ENCODE assay signal across 9 mouse cellular contexts in genomic region chr14:54429332-54430093, GRCm38 (mm10). TPM values are rescaled to one million over a fixed set of nuclear protein-coding genes. Genes with fewer than 3 reads are reported as not detected.
DNase-seq lines count a peak whose midpoint lies in the region; ATAC-seq and TF ChIP-seq lines count a peak whose summit lies in the region.
"Had no signal": no experiment of that assay in that cellular context is flagged by ENCODE, and none has a peak within 500 bp of the region (broad histone marks: within the 10 kb centered on the region; RNA-seq: fewer than 3 reads in every experiment).

No protein-coding gene starts in this region.

- peak overlapping the region; percentile 90; the same call in 1 of the 2 replicates for H3K4me3 ChIP-seq in heart, embryonic 10.5 days
- H3K4me3 ChIP-seq in liver, embryonic 13.5 days (replicated peaks) = no peak overlapping the region
- H3K4me3 ChIP-seq in stomach, postnatal 0 days (ENCODE audit: low read depth, low read length) = no peak overlapping the region

- no peak overlapping the region for H3K4me2 ChIP-seq in liver, embryonic 13.5 days
- H3K4me2 ChIP-seq in stomach, postnatal 0 days (replicated peaks; ENCODE audit: low read depth) = no peak overlapping the region; the same call in 1 of the 2 replicates

- H3K36me3 ChIP-seq in heart, embryonic 10.5 days = peaks cover 14% of the 10 kb centered on the region; the same call in 1 of the 2 replicates
- H3K36me3 ChIP-seq in liver, embryonic 13.5 days = peaks cover 20% of the 10 kb centered on the region
- H3K36me3 ChIP-seq in stomach, postnatal 0 days (ENCODE audit: control insufficient read depth, insufficient read depth, low read length) = no peaks in the 10 kb centered on the region

- no peaks in the 10 kb centered on the region for H3K27me3 ChIP-seq in heart, embryonic 10.5 days (ENCODE audit: insufficient read depth, poor library complexity, severe bottlenecking)
- peaks cover 54% of the 10 kb centered on the region for H3K27me3 ChIP-seq in liver, embryonic 13.5 days
- no peaks in the 10 kb centered on the region for H3K27me3 ChIP-seq in stomach, postnatal 0 days (ENCODE audit: control insufficient read depth, insufficient read depth, low read length)

- H3K27ac ChIP-seq in heart, embryonic 10.5 days = peak overlapping the region; percentile 100
- H3K27ac ChIP-seq in liver, embryonic 13.5 days = peak overlapping the region; percentile 80
- peak overlapping the region; percentile 98 for H3K27ac ChIP-seq in stomach, postnatal 0 days (replicated peaks)
- H3K27ac ChIP-seq: macrophage had no signal

- H3K9ac ChIP-seq in liver, embryonic 13.5 days = no peak overlapping the region
- H3K9ac ChIP-seq in stomach, postnatal 0 days (ENCODE audit: low read length) = no peak overlapping the region

- TF ChIP-seq CTCF in stomach, postnatal 0 days (IDR thresholded peaks at IDR 0.05; ENCODE audit: low read depth) = no peak

- no peak for ATAC-seq in liver, embryonic 13.5 days (ENCODE audit: low read depth)
- ATAC-seq in stomach, postnatal 0 days (ENCODE audit: low FRiP score, low TSS enrichment) = no peak

- DNase-seq in heart, embryonic 10.5 days (ENCODE audit: low spot score) = no peak
- no peak for DNase-seq in heart, adult 9 months (ENCODE audit: low spot score in 2 of 2)
- peak; percentile 56 for DNase-seq in thymus, postnatal 14 days
- no peak for DNase-seq in thymus, postnatal 25 days
- no peak for DNase-seq in liver, embryonic 13.5 days
- DNase-seq in stomach, postnatal 0 days (ENCODE audit: low spot score) = peak; percentile 38
- DNase-seq in gastrocnemius, adult 8-10 months (ENCODE audit: low spot score in 2 of 2) = no peak
- no peak for DNase-seq in spleen, postnatal 10 days (ENCODE audit: low spot score in 2 of 2)

- TF ChIP-seq EP300 in stomach, postnatal 0 days (optimal IDR thresholded peaks at IDR 0.05) = no peak

- WGBS in heart, embryonic 10.5 days = 51% methylated on average over 7 of the region's 7 CpGs
- 62% methylated on average over 7 of the region's 7 CpGs for WGBS in liver, embryonic 13.5 days (ENCODE audit: insufficient replicate concordance)
- 32% methylated on average over 7 of the region's 7 CpGs for WGBS in stomach, postnatal 0 days

- H3K4me1 ChIP-seq in heart, embryonic 10.5 days = peaks cover 50% of the 10 kb centered on the region
- H3K4me1 ChIP-seq in liver, embryonic 13.5 days (replicated peaks) = peaks cover 93% of the 10 kb centered on the region
- H3K4me1 ChIP-seq in stomach, postnatal 0 days (replicated peaks; ENCODE audit: control insufficient read depth, insufficient read depth) = peaks cover 17% of the 10 kb centered on the region

- H3K9me3 ChIP-seq in heart, embryonic 10.5 days = no peaks in the 10 kb centered on the region
- H3K9me3 ChIP-seq in liver, embryonic 13.5 days (replicated peaks) = no peaks in the 10 kb centered on the region
- no peaks in the 10 kb centered on the region for H3K9me3 ChIP-seq in stomach, postnatal 0 days (ENCODE audit: control insufficient read depth, low read length)

RNA-seq across cellular contexts. Expression of gene Mmp14, which starts 1.9 kb away (rescaled TPM):
- polyA plus RNA-seq in heart, embryonic 10.5 days (2016; fragmentation: Nextera tagmentation; extraction: Ambion mirVana) = 80.3 and 108 TPM in 2 replicates
- 19.8 and 23.2 TPM in 2 replicates for polyA plus RNA-seq in liver, embryonic 13.5 days (2015; fragmentation: Nextera tagmentation; extraction: Ambion mirVana)
- 63.9 and 70.4 TPM in 2 replicates for polyA plus RNA-seq in stomach, postnatal 0 days (2015; fragmentation: Nextera tagmentation; extraction: Ambion mirVana)
- 1 to 10 TPM; 2.8 to 6.3 (median 3.7) TPM for total RNA-seq in gastrocnemius, adult 8-10 months (2022)

RNA-seq across cellular contexts. Expression of gene Mrpl52, which starts 2.8 kb away (rescaled TPM):
- polyA plus RNA-seq in heart, embryonic 10.5 days (2016; fragmentation: Nextera tagmentation; extraction: Ambion mirVana) = 222 and 228 TPM in 2 replicates
- 244 and 265 TPM in 2 replicates for polyA plus RNA-seq in liver, embryonic 13.5 days (2015; fragmentation: Nextera tagmentation; extraction: Ambion mirVana)
- 312 and 339 TPM in 2 replicates for polyA plus RNA-seq in stomach, postnatal 0 days (2015; fragmentation: Nextera tagmentation; extraction: Ambion mirVana)
- 100 to 1,000 TPM; 104 to 126 (median 117) TPM for total RNA-seq in gastrocnemius, adult 8-10 months (2022)

RNA-seq across cellular contexts. Expression of gene Slc7a7, which starts 11.9 kb away (rescaled TPM):
- polyA plus RNA-seq in heart, embryonic 10.5 days (2016; fragmentation: Nextera tagmentation; extraction: Ambion mirVana) = 6.2 and 8.4 TPM in 2 replicates
- polyA plus RNA-seq in liver, embryonic 13.5 days (2015; fragmentation: Nextera tagmentation; extraction: Ambion mirVana) = 8.6 and 10.3 TPM in 2 replicates
- 9.3 and 9.5 TPM in 2 replicates for polyA plus RNA-seq in stomach, postnatal 0 days (2015; fragmentation: Nextera tagmentation; extraction: Ambion mirVana)
- 1 to 10 TPM in 2 of 4 experiments, under 1 TPM in 2; 0.46 to 1.9 (median 0.89) TPM for total RNA-seq in gastrocnemius, adult 8-10 months (2022)

RNA-seq across cellular contexts. Expression of gene Lrp10, which starts 34.4 kb away (rescaled TPM):
- 44.8 and 51.0 TPM in 2 replicates for polyA plus RNA-seq in heart, embryonic 10.5 days (2016; fragmentation: Nextera tagmentation; extraction: Ambion mirVana)
- polyA plus RNA-seq in liver, embryonic 13.5 days (2015; fragmentation: Nextera tagmentation; extraction: Ambion mirVana) = 18.4 and 21.2 TPM in 2 replicates
- polyA plus RNA-seq in stomach, postnatal 0 days (2015; fragmentation: Nextera tagmentation; extraction: Ambion mirVana) = 59.3 and 70.0 TPM in 2 replicates
- total RNA-seq in gastrocnemius, adult 8-10 months (2022) = 10 to 100 TPM; 23.5 to 34.0 (median 29.5) TPM

RNA-seq across cellular contexts. Expression of gene Rem2, which starts 46.4 kb away (rescaled TPM):
- 2.4 and 3.8 TPM in 2 replicates for polyA plus RNA-seq in heart, embryonic 10.5 days (2016; fragmentation: Nextera tagmentation; extraction: Ambion mirVana)
- polyA plus RNA-seq in liver, embryonic 13.5 days (2015; fragmentation: Nextera tagmentation; extraction: Ambion mirVana) = 0.06 and 0.12 TPM in 2 replicates
- 0.47 and 0.59 TPM in 2 replicates for polyA plus RNA-seq in stomach, postnatal 0 days (2015; fragmentation: Nextera tagmentation; extraction: Ambion mirVana)
- total RNA-seq in gastrocnemius, adult 8-10 months (2022) = not detected
- polyA plus RNA-seq: macrophage had no signal

Comparison
In these comparisons a context has a peak if more than half of its experiments do, and no peak if none do; other contexts are left out.
1. DNase-seq: peak in thymus, postnatal 14 days (single experiment) and stomach, postnatal 0 days (single experiment); none in heart, embryonic 10.5 days (single experiment), heart, adult 9 months (0 of 2), thymus, postnatal 25 days (single experiment), liver, embryonic 13.5 days (single experiment), gastrocnemius, adult 8-10 months (0 of 2) and spleen, postnatal 10 days (0 of 2).
2. Peak in every context shown above with its lines, with median percentiles within 50 percentile points of each other: H3K27ac ChIP-seq.